Mouse (Mus musculus) stomach, postnatal 0 days (tissue): Measurements from ENCODE around the gene Pnisr. TPM values are rescaled to one million over a fixed set of nuclear protein-coding genes. Genes with fewer than 3 reads are reported as not detected.

Experiments used
- ATAC-seq: fragments of 200-750 bp; cut with Nextera tagmentation; 2 replicates; pipeline ENCODE4 v1.8.0; 2017; ENCODE audit not compliant: low FRiP score, low TSS enrichment
- DNase-seq: peaks from one replicate; pipeline ENCODE4 v3.0.0-alpha.2; 2016; ENCODE audit warnings: low spot score
- H3K27ac ChIP-seq: fragments of 300-500 bp; sonication (generic); replicated peaks from 2 replicates; pipeline ENCODE4 v1.5.1; 2014; ENCODE audit warnings: mild to moderate bottlenecking, control low read depth
- H3K27me3 ChIP-seq: fragments of 300-500 bp; sonication (generic); 2 replicates; pipeline ENCODE4 v1.6.1; 2014; ENCODE audit warnings: low read length; ENCODE audit not compliant: control insufficient read depth, insufficient read depth
- H3K36me3 ChIP-seq: fragments of 300-500 bp; sonication (generic); 2 replicates; pipeline ENCODE4 v1.6.1; 2014; ENCODE audit warnings: low read length, mixed read lengths; ENCODE audit not compliant: control insufficient read depth, insufficient read depth
- H3K4me1 ChIP-seq: fragments of 300-500 bp; sonication (generic); replicated peaks from 2 replicates; pipeline ENCODE4 v1.6.1; 2014; ENCODE audit warnings: antibody characterized with exemption; ENCODE audit not compliant: control insufficient read depth, insufficient read depth
- H3K4me2 ChIP-seq: fragments of 300-500 bp; sonication (generic); replicated peaks from 2 replicates; pipeline ENCODE4 v1.6.1; 2014; ENCODE audit warnings: low read depth, mild to moderate bottlenecking, control low read depth, moderate library complexity
- H3K4me3 ChIP-seq: fragments of 300-500 bp; sonication (generic); 2 replicates; pipeline ENCODE4 v1.5.1; 2014; ENCODE audit warnings: low read depth, low read length, control low read depth
- H3K9ac ChIP-seq: fragments of 300-500 bp; sonication (generic); 2 replicates; pipeline ENCODE4 v1.6.1; 2014; ENCODE audit warnings: mild to moderate bottlenecking, low read length, control low read depth, mixed read lengths
- H3K9me3 ChIP-seq: fragments of 300-500 bp; sonication (generic); 2 replicates; pipeline ENCODE4 v1.6.1; 2016; ENCODE audit warnings: low read length; ENCODE audit not compliant: control insufficient read depth
- CTCF ChIP-seq: IDR thresholded peaks from 2 replicates; pipeline ENCODE4 v1.5.1; 2016; ENCODE audit warnings: antibody characterized with exemption, low read depth, mild to moderate bottlenecking, moderate library complexity
- EP300 ChIP-seq: optimal IDR thresholded peaks from 2 replicates; pipeline ENCODE3; 2016; ENCODE audit warnings: antibody characterized with exemption
- WGBS: fragments of 180-500 bp; shearing (Covaris S2); extraction: QIAGEN DNeasy Blood & Tissue Kit; methylation state at CpG from one replicate; pipeline ENCODE4 v1.1.7; 2014; 5-methylcytosine and 5-hydroxymethylcytosine counted together
- polyA plus RNA-seq: library from polyadenylated mRNA; unstranded; fragments of >200 nt; fragmentation: Nextera tagmentation; extraction: Ambion mirVana; gene quantifications from 2 replicates; pipeline ENCODE4 v1.2.1, GENCODE M21; 2015

Pnisr gene
- 41.3 and 41.4 TPM in 2 replicates for polyA plus RNA-seq

DNA sequence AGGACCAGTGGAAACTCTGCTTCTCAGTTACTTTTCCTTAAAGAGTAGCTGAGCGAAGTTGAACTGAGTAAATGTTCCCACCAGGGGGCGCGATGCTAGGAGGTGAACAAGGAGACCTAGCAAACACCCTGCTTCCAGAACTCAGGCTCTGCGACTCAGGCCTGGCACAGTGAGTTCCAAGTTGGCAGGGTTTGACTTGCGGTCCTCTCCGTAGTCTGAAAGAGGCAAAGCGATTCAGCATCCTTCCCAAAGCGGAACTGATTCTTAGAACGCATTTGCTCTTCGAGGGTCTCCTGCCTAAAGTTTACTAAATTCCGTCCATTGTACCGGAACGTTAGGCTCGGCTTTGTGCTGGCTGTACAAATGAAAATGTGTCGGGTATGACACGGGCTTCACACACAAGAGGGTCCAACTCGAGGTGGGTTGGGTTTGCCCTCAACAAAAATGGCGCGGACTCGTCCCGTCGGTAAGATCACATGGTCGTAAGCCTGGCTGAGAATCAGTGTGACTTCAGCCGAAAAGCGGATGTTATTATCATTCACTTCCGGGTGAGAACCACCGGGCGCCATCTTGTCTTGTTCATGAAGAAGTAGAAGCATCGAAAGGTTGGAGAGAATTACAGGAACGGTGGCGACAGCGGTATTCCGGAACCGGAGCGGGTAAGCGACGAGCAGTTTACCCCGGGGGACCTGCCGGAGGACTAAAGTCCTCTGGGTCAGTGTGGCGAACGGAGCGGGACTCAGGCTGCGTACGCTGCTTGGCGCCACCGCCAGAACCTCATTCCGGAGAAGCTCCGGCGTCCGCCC is at the start of gene Pnisr:
TSS of gene Pnisr (plus strand) at position 103 of the 806 bp plus-strand sequence.
- peak; percentile 98 for ATAC-seq
- DNase-seq: peak; percentile 93
- no peaks in the 10 kb centered on the region for H3K4me1 ChIP-seq
- H3K4me3 ChIP-seq: peak within 1 kb of the TSS; percentile 99
- under 1% methylated on average over 50 of the region's 50 CpGs for WGBS
- peak within 1 kb of the TSS; percentile 55 for H3K4me2 ChIP-seq
- no peaks in the 10 kb centered on the region for H3K27me3 ChIP-seq
- peak within 1 kb of the TSS; percentile 99 for H3K27ac ChIP-seq
- peak; percentile 88 for TF ChIP-seq EP300
- peak; percentile 95 for TF ChIP-seq CTCF
- H3K36me3 ChIP-seq: no peaks in the 10 kb centered on the region
- H3K9me3 ChIP-seq: no peaks in the 10 kb centered on the region
- peak within 1 kb of the TSS; percentile 93 for H3K9ac ChIP-seq

DNA sequence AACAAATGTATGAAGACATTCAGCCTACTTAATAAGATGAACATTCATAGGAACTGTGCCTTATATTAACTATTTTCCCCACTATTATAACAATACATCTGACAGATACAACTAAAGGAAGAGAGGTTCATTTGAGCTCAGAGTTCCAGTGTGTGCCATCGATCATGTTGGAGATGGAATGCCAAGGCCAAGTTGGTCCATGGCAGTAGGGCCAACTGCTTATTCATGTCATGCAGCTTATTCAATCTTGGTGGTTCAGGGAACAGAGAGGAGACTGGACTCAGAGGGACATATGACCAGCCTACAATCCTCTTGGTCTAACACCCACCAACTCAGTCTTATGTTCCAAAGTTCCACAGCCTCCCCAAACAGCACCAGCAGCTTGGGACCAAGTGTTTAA is 46.4 kb upstream of the Pnisr start:
- Histone ChIP-seq H3K9me3 (no peaks in the 10 kb centered on the region), H3K27me3 (no peaks in the 10 kb centered on the region), H3K4me2 (no peak overlapping the region), H3K9ac (no peak overlapping the region), H3K4me1 (no peaks in the 10 kb centered on the region), H3K36me3 (peaks cover 19% of the 10 kb centered on the region), H3K27ac (no peak overlapping the region), H3K4me3 (no peak overlapping the region)
- ATAC-seq (no peak), DNase-seq (no peak)
- TF ChIP-seq EP300: no peak
- no peak for TF ChIP-seq CTCF
- 95% methylated on average over 1 of the region's 1 CpGs for WGBS

DNA sequence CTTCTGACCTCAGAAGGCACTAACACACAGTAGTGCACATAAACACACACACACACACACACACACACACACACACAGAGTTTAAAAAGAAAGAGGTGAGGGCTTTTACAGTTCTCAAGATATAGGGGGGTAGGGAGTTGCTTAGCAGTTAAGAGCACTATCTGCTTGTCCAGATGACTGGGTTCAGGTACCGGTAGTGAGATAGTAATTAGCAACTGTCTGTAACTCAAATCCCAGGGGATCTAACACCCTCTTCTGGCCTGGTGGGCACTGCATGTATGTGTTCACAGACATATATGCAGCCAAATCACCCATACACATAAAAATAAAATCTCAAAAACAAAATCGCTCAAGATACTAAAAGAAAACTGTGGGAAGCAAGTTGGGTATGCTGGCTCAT is 45.8 kb upstream of the Pnisr start:
- Histone ChIP-seq H3K9ac (no peak overlapping the region), H3K9me3 (no peaks in the 10 kb centered on the region), H3K27ac (no peak overlapping the region), H3K4me2 (no peak overlapping the region), H3K36me3 (peaks cover 19% of the 10 kb centered on the region), H3K27me3 (no peaks in the 10 kb centered on the region), H3K4me1 (no peaks in the 10 kb centered on the region), H3K4me3 (no peak overlapping the region)
- 92% methylated on average over 2 of the region's 2 CpGs for WGBS
- TF ChIP-seq CTCF (no peak), EP300 (no peak)
- no peak for DNase-seq
- ATAC-seq: no peak

DNA sequence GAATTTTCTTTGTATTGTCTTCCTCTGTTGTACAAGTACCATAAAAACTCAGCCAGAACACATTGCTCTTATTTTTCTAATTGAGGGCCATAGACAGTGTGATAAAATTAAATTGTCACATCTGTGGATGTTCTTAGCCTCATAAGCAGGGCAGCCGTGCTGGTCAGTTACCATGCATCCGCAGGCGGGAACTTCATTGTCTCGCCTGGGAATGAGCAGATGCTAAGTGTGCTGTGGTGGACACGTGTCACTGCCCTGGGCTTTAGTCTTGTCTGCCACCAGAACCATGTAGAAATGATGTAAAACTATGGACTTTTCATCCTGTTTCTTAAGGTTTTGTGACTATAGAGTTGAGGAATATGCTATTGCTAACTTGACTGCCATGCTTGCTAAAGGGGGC is 40.2 kb upstream of the Pnisr start:
- H3K27me3 ChIP-seq: no peaks in the 10 kb centered on the region
- H3K4me2 ChIP-seq: no peak overlapping the region
- ATAC-seq (no peak), DNase-seq (no peak)
- peaks cover 17% of the 10 kb centered on the region for H3K36me3 ChIP-seq
- WGBS: 83% methylated on average over 5 of the region's 5 CpGs
- no peaks in the 10 kb centered on the region for H3K4me1 ChIP-seq
- no peak overlapping the region for H3K4me3 ChIP-seq
- no peak for TF ChIP-seq CTCF
- no peak for TF ChIP-seq EP300
- H3K9ac ChIP-seq: no peak overlapping the region
- H3K9me3 ChIP-seq: no peaks in the 10 kb centered on the region
- H3K27ac ChIP-seq: no peak overlapping the region

DNA sequence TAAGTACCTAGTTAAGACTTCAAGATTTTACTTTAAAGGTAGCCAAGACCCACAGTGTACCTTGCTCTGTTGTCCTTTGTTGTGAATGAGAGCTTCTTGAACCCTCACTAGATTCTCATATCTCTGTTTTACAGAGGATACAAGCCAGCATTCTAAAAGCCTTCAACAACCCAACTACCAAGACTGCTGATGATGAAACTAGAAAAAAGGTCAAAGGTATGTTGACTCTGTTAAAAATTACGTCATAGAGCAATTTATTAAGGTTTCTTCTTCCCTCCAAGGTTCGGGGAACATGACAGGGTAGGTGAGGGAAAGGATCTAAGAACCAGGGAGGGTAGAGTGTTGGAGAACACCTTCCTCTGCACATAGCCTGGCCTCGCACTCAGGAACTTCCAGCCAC is 36.8 kb upstream of the Pnisr start:
- Histone ChIP-seq H3K9ac (no peak overlapping the region), H3K9me3 (no peaks in the 10 kb centered on the region), H3K4me3 (no peak overlapping the region), H3K36me3 (peaks cover 9% of the 10 kb centered on the region), H3K27ac (no peak overlapping the region), H3K4me1 (no peaks in the 10 kb centered on the region), H3K27me3 (no peaks in the 10 kb centered on the region), H3K4me2 (no peak overlapping the region)
- DNase-seq: no peak
- TF ChIP-seq EP300: no peak
- no peak for TF ChIP-seq CTCF
- 74% methylated on average over 3 of the region's 3 CpGs for WGBS
- ATAC-seq: no peak

DNA sequence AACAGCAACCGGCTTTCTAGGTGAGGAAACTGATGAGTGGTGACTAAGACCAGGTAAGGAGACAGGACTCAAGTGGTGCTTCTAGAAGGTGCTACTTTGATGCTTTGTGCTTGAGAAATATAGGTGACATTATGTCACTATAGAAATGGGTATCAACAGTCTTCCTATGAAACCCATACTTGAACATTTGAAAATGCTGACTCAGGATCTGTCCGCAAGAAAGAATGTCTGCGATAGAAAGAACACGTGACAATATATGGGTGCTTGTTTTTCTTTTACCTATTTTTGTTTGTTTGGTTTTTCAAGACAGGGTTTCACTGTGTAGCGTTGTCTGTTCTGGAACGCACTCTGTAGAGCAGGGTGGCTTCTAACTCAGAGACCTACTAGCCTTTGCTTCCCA is 34.7 kb upstream of the Pnisr start:
- WGBS: 88% methylated on average over 6 of the region's 6 CpGs
- TF ChIP-seq CTCF (no peak), EP300 (no peak)
- H3K27me3 ChIP-seq: no peaks in the 10 kb centered on the region
- H3K4me3 ChIP-seq: no peak overlapping the region
- DNase-seq (no peak), ATAC-seq (no peak)
- no peaks in the 10 kb centered on the region for H3K9me3 ChIP-seq
- no peak overlapping the region for H3K4me2 ChIP-seq
- H3K4me1 ChIP-seq: no peaks in the 10 kb centered on the region
- H3K9ac ChIP-seq: no peak overlapping the region
- H3K27ac ChIP-seq: no peak overlapping the region
- H3K36me3 ChIP-seq: peaks cover 11% of the 10 kb centered on the region
